Mouse (Mus musculus): ENCODE results near the gene Hnrnpdl. TPM values are rescaled to one million over a fixed set of nuclear protein-coding genes. Genes with fewer than 3 reads are reported as not detected.

Hnrnpdl gene
- polyA plus RNA-seq, 1 experiment, result 543 TPM

DNA sequence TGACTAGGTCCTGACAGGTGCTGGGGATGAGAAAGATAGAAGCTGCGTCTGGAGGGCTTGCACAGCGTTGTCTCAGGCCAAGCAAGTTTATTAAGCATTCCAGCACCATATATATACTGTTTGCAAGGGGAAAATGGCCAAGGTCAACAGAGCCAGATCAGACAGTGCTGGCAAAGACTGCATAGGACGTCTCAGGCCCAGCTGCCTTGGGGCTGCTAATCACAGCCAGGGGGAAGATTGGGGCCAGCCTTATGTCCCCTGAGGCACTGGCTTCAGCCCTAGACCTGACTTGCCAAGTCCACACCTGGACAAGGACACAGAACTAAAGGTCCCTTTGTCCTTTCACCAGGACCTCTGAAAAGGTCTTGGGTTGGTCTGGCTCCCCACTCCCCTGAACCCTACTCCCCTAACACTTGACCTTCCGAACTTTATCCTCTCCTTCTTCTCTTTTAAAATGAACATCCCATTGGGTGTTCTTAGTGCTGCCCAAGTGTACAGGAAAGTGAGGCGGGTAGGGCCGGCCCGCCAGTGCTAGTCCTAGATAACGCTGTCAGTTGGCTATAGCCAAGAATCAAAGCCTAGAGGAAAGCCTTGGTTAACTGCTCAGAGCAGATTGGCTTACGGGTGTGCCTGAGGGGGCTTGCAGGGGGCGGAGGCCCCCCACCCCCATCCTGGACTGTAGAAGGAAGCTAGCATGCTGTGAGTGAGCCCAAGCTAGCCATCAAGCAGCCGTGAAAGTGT is 15.5 kb upstream of the Hnrnpdl start:
- no peak overlapping the region for H3K27ac ChIP-seq (ENCODE audit: insufficient read depth, low read depth, low read length)
- no peak overlapping the region for H3K4me3 ChIP-seq (ENCODE audit: insufficient read depth, low read depth, low read length)
- WGBS, result 88% methylated on average over 11 of the region's 11 CpGs
- TF ChIP-seq POLR2A (IDR thresholded peaks at IDR 0.05; ENCODE audit: insufficient read depth, low read depth, low read length) (no peak), CTCF (IDR thresholded peaks at IDR 0.05; ENCODE audit: insufficient read depth, low read depth, low read length) (no peak)
- peaks cover 29% of the 10 kb centered on the region for H3K4me1 ChIP-seq (ENCODE audit: control insufficient read depth, insufficient read depth, low read length)

DNA sequence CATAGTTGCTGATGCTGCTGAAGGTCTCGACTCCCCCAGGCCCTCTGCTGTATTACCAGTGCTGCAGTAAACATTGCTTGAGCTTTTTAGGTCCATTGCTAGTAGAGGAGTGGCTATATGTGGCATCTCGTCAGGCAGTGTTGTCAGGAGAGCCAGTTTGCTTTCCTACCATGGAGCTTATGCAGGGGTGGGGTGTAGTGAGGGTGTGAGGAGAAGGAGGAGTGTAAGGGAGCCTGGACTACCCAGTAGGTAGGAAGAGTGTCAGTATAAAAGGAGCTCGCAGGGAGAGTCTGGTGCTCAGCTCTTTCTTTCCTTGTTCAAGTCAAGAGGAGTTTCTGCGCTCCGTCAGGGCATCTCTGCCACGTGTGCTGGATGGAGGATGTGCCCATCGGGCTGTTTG is 13.3 kb upstream of the Hnrnpdl start:
- WGBS, result 62% methylated on average over 7 of the region's 7 CpGs
- no peak for TF ChIP-seq POLR2A (IDR thresholded peaks at IDR 0.05; ENCODE audit: insufficient read depth, low read depth, low read length)
- no peak for TF ChIP-seq CTCF (IDR thresholded peaks at IDR 0.05; ENCODE audit: insufficient read depth, low read depth, low read length)
- no peak overlapping the region for H3K4me3 ChIP-seq (ENCODE audit: insufficient read depth, low read depth, low read length)
- H3K4me1 ChIP-seq (ENCODE audit: control insufficient read depth, insufficient read depth, low read length), result peaks cover 32% of the 10 kb centered on the region
- no peak overlapping the region for H3K27ac ChIP-seq (ENCODE audit: insufficient read depth, low read depth, low read length)

DNA sequence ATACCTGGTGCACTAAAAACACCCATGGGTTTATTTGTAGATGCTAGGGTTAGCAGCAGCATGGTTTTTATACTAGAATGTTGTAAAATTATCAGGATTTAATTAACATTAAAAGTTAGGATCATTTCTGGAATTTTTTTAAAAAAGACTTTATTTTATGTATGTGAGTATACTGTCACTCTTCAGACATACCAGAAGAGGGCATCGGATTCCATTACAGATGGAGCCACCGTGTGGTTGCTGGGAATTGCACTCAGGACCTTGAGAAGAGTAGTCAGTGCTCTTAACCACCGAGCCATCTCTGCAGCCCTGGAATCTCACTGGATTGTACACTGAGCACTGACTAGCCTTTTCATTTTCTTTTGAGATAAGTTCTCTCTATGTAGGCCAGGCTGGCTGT is 10.4 kb upstream of the Hnrnpdl start:
- H3K4me1 ChIP-seq (ENCODE audit: control insufficient read depth, insufficient read depth, low read length), result peaks cover 24% of the 10 kb centered on the region
- no peak for TF ChIP-seq CTCF (IDR thresholded peaks at IDR 0.05; ENCODE audit: insufficient read depth, low read depth, low read length)
- TF ChIP-seq POLR2A (IDR thresholded peaks at IDR 0.05; ENCODE audit: insufficient read depth, low read depth, low read length), result no peak
- no peak overlapping the region for H3K4me3 ChIP-seq (ENCODE audit: insufficient read depth, low read depth, low read length)
- no peak overlapping the region for H3K27ac ChIP-seq (ENCODE audit: insufficient read depth, low read depth, low read length)
- whole genome bisulfite sequencing, result 85% methylated on average over 3 of the region's 3 CpGs

DNA sequence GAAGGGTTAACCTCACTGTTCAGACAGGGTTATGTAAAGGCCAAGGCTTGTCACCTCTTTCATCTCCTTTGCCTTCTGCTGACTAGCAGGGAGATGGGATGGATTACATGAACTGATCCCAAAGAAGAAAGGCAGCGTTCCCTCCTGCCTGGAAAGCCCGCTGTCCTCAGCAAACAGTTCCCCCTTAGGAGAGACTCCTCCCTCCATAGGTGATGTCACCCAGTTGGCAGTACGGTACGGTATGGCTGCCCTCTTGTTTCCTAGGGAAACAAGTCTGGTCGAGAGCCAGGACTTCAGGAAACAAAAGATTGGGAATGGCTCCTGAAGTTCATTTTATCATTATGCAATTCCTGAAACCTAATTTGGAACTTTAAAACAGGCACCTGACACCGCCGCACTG is 8.4 kb upstream of the Hnrnpdl start:
- Histone ChIP-seq H3K4me3 (ENCODE audit: insufficient read depth, low read depth, low read length) (no peak overlapping the region), H3K4me1 (ENCODE audit: control insufficient read depth, insufficient read depth, low read length) (peaks cover 22% of the 10 kb centered on the region), H3K27ac (ENCODE audit: insufficient read depth, low read depth, low read length) (no peak overlapping the region; the same call in 1 of the 2 replicates)
- 57% methylated on average over 7 of the region's 7 CpGs for WGBS
- no peak for TF ChIP-seq CTCF (IDR thresholded peaks at IDR 0.05; ENCODE audit: insufficient read depth, low read depth, low read length)
- TF ChIP-seq POLR2A (IDR thresholded peaks at IDR 0.05; ENCODE audit: insufficient read depth, low read depth, low read length), result no peak

DNA sequence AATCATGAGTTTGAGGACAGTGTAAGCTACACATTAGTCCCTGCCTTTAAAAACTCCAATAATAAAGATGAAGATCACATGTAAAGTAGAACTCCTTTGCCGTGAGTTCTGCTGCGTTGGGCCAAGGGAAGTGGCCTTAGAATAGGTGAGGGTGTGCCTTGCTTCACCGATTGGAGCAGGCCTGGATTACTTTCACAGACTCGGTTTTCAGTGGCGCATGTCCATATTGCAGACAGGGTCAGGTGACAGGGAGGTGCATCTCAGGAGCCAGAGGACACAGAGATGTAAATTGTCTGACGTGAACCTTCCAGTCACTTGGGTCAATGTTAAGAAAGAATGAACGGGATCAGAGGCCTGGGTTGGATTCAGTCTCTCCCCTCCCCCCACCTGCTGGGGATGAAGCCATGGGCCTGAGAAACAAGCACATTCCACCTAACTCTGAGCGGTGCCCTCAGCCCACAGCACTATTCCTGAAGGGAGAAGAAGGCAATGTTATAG is 7.7 kb upstream of the Hnrnpdl start:
- WGBS, result 74% methylated on average over 8 of the region's 8 CpGs
- TF ChIP-seq POLR2A (IDR thresholded peaks at IDR 0.05; ENCODE audit: insufficient read depth, low read depth, low read length), result no peak
- TF ChIP-seq CTCF (IDR thresholded peaks at IDR 0.05; ENCODE audit: insufficient read depth, low read depth, low read length), result no peak
- peaks cover 20% of the 10 kb centered on the region for H3K4me1 ChIP-seq (ENCODE audit: control insufficient read depth, insufficient read depth, low read length)
- no peak overlapping the region for H3K27ac ChIP-seq (ENCODE audit: insufficient read depth, low read depth, low read length)
- no peak overlapping the region for H3K4me3 ChIP-seq (ENCODE audit: insufficient read depth, low read depth, low read length)

DNA sequence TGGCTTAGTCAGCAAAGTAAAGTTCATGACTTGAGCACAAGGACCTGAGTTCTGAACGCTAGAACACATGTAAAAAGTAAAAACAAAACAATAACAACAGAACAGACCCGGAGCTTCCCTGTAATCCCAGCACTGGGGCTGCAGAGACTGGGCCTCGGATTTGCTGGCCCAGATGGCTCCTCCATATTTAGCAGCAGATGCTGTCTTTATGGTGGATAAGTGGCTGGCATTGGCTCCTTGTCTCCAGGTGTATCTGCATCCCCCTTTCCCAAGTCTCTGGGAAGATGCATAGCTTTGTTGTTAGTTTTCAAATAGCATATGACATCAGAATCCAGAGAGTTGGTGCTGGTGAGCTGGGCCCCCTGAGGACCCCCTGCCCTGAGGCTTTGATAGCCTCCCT is 6.6 kb upstream of the Hnrnpdl start:
- Histone ChIP-seq H3K4me1 (ENCODE audit: control insufficient read depth, insufficient read depth, low read length) (peaks cover 20% of the 10 kb centered on the region), H3K4me3 (ENCODE audit: insufficient read depth, low read depth, low read length) (no peak overlapping the region), H3K27ac (ENCODE audit: insufficient read depth, low read depth, low read length) (no peak overlapping the region)
- WGBS, result 78% methylated on average over 3 of the region's 3 CpGs
- TF ChIP-seq CTCF (IDR thresholded peaks at IDR 0.05; ENCODE audit: insufficient read depth, low read depth, low read length) (no peak), POLR2A (IDR thresholded peaks at IDR 0.05; ENCODE audit: insufficient read depth, low read depth, low read length) (no peak)

DNA sequence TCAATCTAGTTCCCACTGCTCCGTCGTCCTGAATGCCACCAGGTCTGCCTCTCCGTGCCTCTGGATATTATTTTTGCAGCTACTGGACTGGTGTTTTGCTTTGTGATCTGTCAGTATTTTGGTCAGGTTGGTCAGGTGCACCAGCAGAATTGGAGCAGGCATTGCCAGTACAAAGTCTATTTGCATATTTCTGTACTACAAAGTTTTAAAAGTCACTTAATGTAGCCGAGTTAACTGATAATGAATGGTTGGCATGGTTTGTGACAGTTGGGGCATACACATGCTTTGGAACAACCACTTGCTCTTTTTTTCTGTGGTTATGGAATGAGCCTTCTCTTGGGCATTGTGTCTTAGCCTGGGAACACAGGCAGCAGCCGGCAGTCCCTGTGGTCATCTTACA is 5.2 kb upstream of the Hnrnpdl start:
- 59% methylated on average over 5 of the region's 5 CpGs for WGBS

DNA sequence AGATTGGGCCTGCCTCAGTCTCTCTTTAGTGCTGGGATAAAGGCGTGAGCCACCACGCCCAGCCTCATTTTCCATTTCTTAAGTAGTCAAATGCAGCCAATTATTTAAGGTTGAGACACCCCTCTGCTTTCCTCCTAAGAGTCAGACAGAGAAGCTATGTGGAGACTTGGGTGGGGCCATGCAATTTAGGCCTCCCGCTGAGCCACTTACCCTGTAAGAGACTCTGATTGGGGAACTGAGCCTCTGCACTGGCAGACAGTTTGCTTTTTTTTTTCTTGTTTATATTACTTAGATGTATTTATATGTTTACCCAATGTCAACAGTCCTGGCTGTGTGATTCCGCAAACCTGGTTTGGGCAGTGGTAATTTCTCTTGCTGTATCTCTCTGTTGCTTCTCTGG is 4.6 kb upstream of the Hnrnpdl start:
- no peak for TF ChIP-seq CTCF (IDR thresholded peaks at IDR 0.05; ENCODE audit: insufficient read depth, low read depth, low read length)
- no peak for TF ChIP-seq POLR2A (IDR thresholded peaks at IDR 0.05; ENCODE audit: insufficient read depth, low read depth, low read length)
- 70% methylated on average over 4 of the region's 4 CpGs for WGBS
- peaks cover 16% of the 10 kb centered on the region for H3K4me1 ChIP-seq (ENCODE audit: control insufficient read depth, insufficient read depth, low read length)
- no peak overlapping the region for H3K4me3 ChIP-seq (ENCODE audit: insufficient read depth, low read depth, low read length)
- H3K27ac ChIP-seq (ENCODE audit: insufficient read depth, low read depth, low read length), result no peak overlapping the region

More for the DNA sequence above, 5.2 kb upstream of the Hnrnpdl start:
- TF ChIP-seq CTCF (IDR thresholded peaks at IDR 0.05; ENCODE audit: insufficient read depth, low read depth, low read length), result no peak
- no peak for TF ChIP-seq POLR2A (IDR thresholded peaks at IDR 0.05; ENCODE audit: insufficient read depth, low read depth, low read length)
- Histone ChIP-seq H3K4me3 (ENCODE audit: insufficient read depth, low read depth, low read length) (no peak overlapping the region), H3K27ac (ENCODE audit: insufficient read depth, low read depth, low read length) (no peak overlapping the region), H3K4me1 (ENCODE audit: control insufficient read depth, insufficient read depth, low read length) (peaks cover 18% of the 10 kb centered on the region)

DNA sequence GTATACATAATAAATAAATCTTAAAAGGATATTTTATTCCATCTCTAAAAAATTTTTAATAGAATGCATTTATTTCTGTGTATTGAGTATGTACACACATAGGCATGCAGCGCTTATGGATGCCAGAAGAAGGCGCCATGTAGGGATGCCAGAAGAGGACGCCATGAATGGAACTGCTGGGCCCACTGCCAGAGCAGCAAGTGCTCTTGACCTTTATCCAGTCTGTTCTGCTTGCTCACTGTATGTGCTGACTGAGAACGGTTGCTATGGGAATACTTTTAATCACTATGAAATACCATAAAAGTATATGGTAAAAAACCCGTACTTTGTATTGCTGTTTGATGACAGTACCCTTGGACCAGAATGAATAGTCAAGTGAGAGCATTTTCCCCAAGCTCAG is 3.9 kb upstream of the Hnrnpdl start:
- TF ChIP-seq POLR2A (IDR thresholded peaks at IDR 0.05; ENCODE audit: insufficient read depth, low read depth, low read length), result no peak
- no peak for TF ChIP-seq CTCF (IDR thresholded peaks at IDR 0.05; ENCODE audit: insufficient read depth, low read depth, low read length)
- WGBS, result 51% methylated on average over 5 of the region's 5 CpGs
- H3K4me1 ChIP-seq (ENCODE audit: control insufficient read depth, insufficient read depth, low read length), result peaks cover 12% of the 10 kb centered on the region
- no peak overlapping the region for H3K27ac ChIP-seq (ENCODE audit: insufficient read depth, low read depth, low read length)
- no peak overlapping the region for H3K4me3 ChIP-seq (ENCODE audit: insufficient read depth, low read depth, low read length)

Measured in olfactory bulb, adult 2 months (tissue).